ENCODE assay signal across 8 mouse cellular contexts in the genomic region with DNA sequence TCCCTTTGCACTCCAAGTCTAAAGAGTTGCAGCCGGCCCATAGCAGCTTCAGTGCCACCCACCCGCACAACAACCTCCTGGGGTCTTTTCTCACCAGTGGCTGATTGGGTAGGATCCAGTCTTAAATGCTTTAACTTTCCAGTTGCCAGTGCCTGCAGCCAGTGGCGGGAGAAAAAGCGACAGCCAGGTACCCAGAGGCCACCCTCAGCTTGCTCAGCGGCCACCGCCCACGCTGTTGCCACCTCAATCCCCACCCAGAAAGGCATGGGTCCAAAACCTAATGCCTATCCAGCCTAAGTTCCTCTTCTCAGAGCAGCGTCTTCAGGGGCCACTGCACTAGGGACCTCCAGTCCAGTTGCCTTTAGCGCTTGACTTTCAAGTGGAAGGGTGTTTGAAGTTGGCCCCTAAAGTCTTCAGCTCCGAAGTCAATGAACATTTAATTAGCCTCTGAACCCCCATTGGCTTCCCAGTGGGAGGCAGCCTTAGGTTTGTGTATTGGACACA. TPM values are rescaled to one million over a fixed set of nuclear protein-coding genes. Genes with fewer than 3 reads are reported as not detected.
DNase-seq lines count a peak whose midpoint lies in the region; ATAC-seq lines count a peak whose summit lies in the region.

No protein-coding gene starts in this region.

- H3K4me1 ChIP-seq in lung, embryonic 16.5 days (replicated peaks; ENCODE audit: control insufficient read depth, insufficient read depth, low read length), result no peaks in the 10 kb centered on the region
- H3K4me1 ChIP-seq in forebrain, embryonic 11.5 days (replicated peaks; ENCODE audit: control insufficient read depth, insufficient read depth, low read length), result peaks cover 4% of the 10 kb centered on the region; the same call in 1 of the 2 replicates
- peaks cover 4% of the 10 kb centered on the region; the same call in 1 of the 2 replicates for H3K4me1 ChIP-seq in intestine, embryonic 16.5 days (ENCODE audit: control insufficient read depth, insufficient read depth, low read length)
- no peaks in the 10 kb centered on the region for H3K4me1 ChIP-seq in neural tube, embryonic 14.5 days (ENCODE audit: control insufficient read depth, insufficient read depth, low read length)

- H3K27ac ChIP-seq in lung, embryonic 16.5 days (ENCODE audit: low read length), result no peak overlapping the region
- H3K27ac ChIP-seq in forebrain, embryonic 11.5 days (ENCODE audit: low read depth, low read length), result no peak overlapping the region
- no peak overlapping the region for H3K27ac ChIP-seq in intestine, embryonic 16.5 days (ENCODE audit: low read length)
- H3K27ac ChIP-seq in neural tube, embryonic 14.5 days (ENCODE audit: low read depth, low read length), result no peak overlapping the region

- no peak for ATAC-seq in lung, embryonic 16.5 days (ENCODE audit: low read depth)
- no peak for ATAC-seq in forebrain, embryonic 11.5 days (replicated peaks; ENCODE audit: low FRiP score)
- no peak for ATAC-seq in intestine, embryonic 16.5 days
- ATAC-seq in neural tube, embryonic 14.5 days (ENCODE audit: low read depth), result no peak

- H3K27me3 ChIP-seq in lung, embryonic 16.5 days (ENCODE audit: control insufficient read depth, insufficient read depth, low read depth, low read length), result peaks cover 2% of the 10 kb centered on the region
- no peaks in the 10 kb centered on the region for H3K27me3 ChIP-seq in forebrain, embryonic 11.5 days (ENCODE audit: control insufficient read depth, insufficient read depth, low read length)
- peaks cover 21% of the 10 kb centered on the region for H3K27me3 ChIP-seq in intestine, embryonic 16.5 days (replicated peaks; ENCODE audit: control insufficient read depth, insufficient read depth, low read length)
- no peaks in the 10 kb centered on the region for H3K27me3 ChIP-seq in neural tube, embryonic 14.5 days (ENCODE audit: control insufficient read depth, insufficient read depth, low read length)

- no peak overlapping the region for H3K9ac ChIP-seq in lung, embryonic 16.5 days (ENCODE audit: low read length)
- peak overlapping the region; percentile 56 for H3K9ac ChIP-seq in forebrain, embryonic 11.5 days (ENCODE audit: low read length)
- H3K9ac ChIP-seq in intestine, embryonic 16.5 days (ENCODE audit: low read depth, low read length), result peak overlapping the region; percentile 60; the same call in 1 of the 2 replicates
- peak overlapping the region; percentile 65 for H3K9ac ChIP-seq in neural tube, embryonic 14.5 days (replicated peaks; ENCODE audit: low read depth, low read length)

- no peaks in the 10 kb centered on the region for H3K36me3 ChIP-seq in lung, embryonic 16.5 days (ENCODE audit: control insufficient read depth, insufficient read depth, low read length)
- H3K36me3 ChIP-seq in forebrain, embryonic 11.5 days (ENCODE audit: control insufficient read depth, insufficient read depth, low read length), result no peaks in the 10 kb centered on the region
- H3K36me3 ChIP-seq in intestine, embryonic 16.5 days (ENCODE audit: control insufficient read depth, insufficient read depth, low read length), result no peaks in the 10 kb centered on the region
- H3K36me3 ChIP-seq in neural tube, embryonic 14.5 days (ENCODE audit: control insufficient read depth, insufficient read depth, low read length), result no peaks in the 10 kb centered on the region

- no peak for DNase-seq in lung, postnatal 25 days (ENCODE audit: low spot score)
- no peak for DNase-seq in forebrain, embryonic 11.5 days (ENCODE audit: low spot score)
- DNase-seq in MN1 (ENCODE audit: low spot score), result no peak
- no peak for DNase-seq in urinary bladder, adult 2 months (ENCODE audit: low spot score)
- no peak for DNase-seq in c-Kit-positive CD71-positive TER-119-positive erythroid progenitor cells, embryonic 14.5 days (ENCODE audit: low spot score)

- 18% methylated on average over 10 of the region's 10 CpGs for WGBS in lung, embryonic 16.5 days
- 11% methylated on average over 10 of the region's 10 CpGs for WGBS in forebrain, embryonic 11.5 days
- WGBS in intestine, embryonic 16.5 days, result 10% methylated on average over 10 of the region's 10 CpGs
- WGBS in neural tube, embryonic 14.5 days, result 21% methylated on average over 10 of the region's 10 CpGs

- peak overlapping the region; percentile 65 for H3K4me2 ChIP-seq in lung, embryonic 16.5 days (ENCODE audit: low read depth, low read length)
- peak overlapping the region; percentile 61 for H3K4me2 ChIP-seq in forebrain, embryonic 11.5 days (ENCODE audit: low read depth, low read length, severe bottlenecking)
- H3K4me2 ChIP-seq in intestine, embryonic 16.5 days (ENCODE audit: low read depth, low read length), result peak overlapping the region; percentile 66
- H3K4me2 ChIP-seq in neural tube, embryonic 14.5 days (ENCODE audit: low read depth, low read length), result peak overlapping the region; percentile 52

- no peaks in the 10 kb centered on the region for H3K9me3 ChIP-seq in lung, embryonic 16.5 days (ENCODE audit: control insufficient read depth, low read length)
- H3K9me3 ChIP-seq in forebrain, embryonic 11.5 days (ENCODE audit: control insufficient read depth, low read length), result no peaks in the 10 kb centered on the region
- H3K9me3 ChIP-seq in intestine, embryonic 16.5 days (ENCODE audit: control insufficient read depth, low read length), result no peaks in the 10 kb centered on the region
- no peaks in the 10 kb centered on the region for H3K9me3 ChIP-seq in neural tube, embryonic 14.5 days (ENCODE audit: control insufficient read depth, low read length)

- H3K4me3 ChIP-seq in lung, embryonic 16.5 days (ENCODE audit: low read length), result peak overlapping the region; percentile 61
- H3K4me3 ChIP-seq in forebrain, embryonic 11.5 days (ENCODE audit: low read depth, low read length), result peak overlapping the region; percentile 45
- peak overlapping the region; percentile 60 for H3K4me3 ChIP-seq in intestine, embryonic 16.5 days (ENCODE audit: low read length)
- peak overlapping the region; percentile 54 for H3K4me3 ChIP-seq in neural tube, embryonic 14.5 days (ENCODE audit: low read depth, low read length)

RNA-seq across cellular contexts. Expression of gene Aff2, which starts 1.0 kb away (rescaled TPM):
- 1.9 and 2.0 TPM in 2 replicates for polyA plus RNA-seq in lung, embryonic 16.5 days (2015; fragmentation: Nextera tagmentation; extraction: Ambion mirVana)
- 14.7 and 16.8 TPM in 2 replicates for polyA plus RNA-seq in forebrain, embryonic 11.5 days (2014; fragmentation: Nextera tagmentation; extraction: Ambion mirVana)
- 2.2 and 2.5 TPM in 2 replicates for polyA plus RNA-seq in intestine, embryonic 16.5 days (2015; fragmentation: Nextera tagmentation; extraction: Ambion mirVana)
- polyA plus RNA-seq in neural tube, embryonic 14.5 days (2014; fragmentation: Nextera tagmentation; extraction: Ambion mirVana), result 12.0 and 17.9 TPM in 2 replicates
- 1.4 and 3.2 TPM in 2 replicates for polyA plus RNA-seq in urinary bladder, adult 2 months (2012; rRNA removed)
